Comparison of ENCODE assay signal across 12 mouse cellular contexts in genomic region chr2:61577696-61578062, GRCm38 (mm10). TPM values are rescaled to one million over a fixed set of nuclear protein-coding genes. Genes with fewer than 3 reads are reported as not detected.
A peak's percentile ranks its signal among the peaks of the same experiment; 100 is the strongest.
DNase-seq lines count a peak whose midpoint lies in the region; ATAC-seq and TF ChIP-seq lines count a peak whose summit lies in the region.
"Had no signal": no experiment of that assay in that cellular context is flagged by ENCODE, and none has a peak within 500 bp of the region (broad histone marks: within the 10 kb centered on the region; RNA-seq: fewer than 3 reads in every experiment).

No protein-coding gene starts in this region.

- H3K27me3 ChIP-seq in kidney, postnatal 0 days (ENCODE audit: insufficient read depth, low read length) = no peaks in the 10 kb centered on the region
- H3K27me3 ChIP-seq in lung, embryonic 14.5 days (ENCODE audit: insufficient read depth, low read length) = no peaks in the 10 kb centered on the region
- no peaks in the 10 kb centered on the region for H3K27me3 ChIP-seq in midbrain, postnatal 0 days (ENCODE audit: insufficient read depth, low read length)
- H3K27me3 ChIP-seq: liver, embryonic 15.5 days; stomach, embryonic 15.5 days had no signal

- 50% methylated on average over 7 of the region's 7 CpGs for WGBS in kidney, postnatal 0 days
- 64% methylated on average over 7 of the region's 7 CpGs for WGBS in lung, embryonic 14.5 days
- 65% methylated on average over 7 of the region's 7 CpGs for WGBS in midbrain, postnatal 0 days

- no peaks in the 10 kb centered on the region for H3K36me3 ChIP-seq in kidney, postnatal 0 days (ENCODE audit: insufficient read depth, low read length)
- no peaks in the 10 kb centered on the region for H3K36me3 ChIP-seq in lung, embryonic 14.5 days (ENCODE audit: insufficient read depth)
- no peaks in the 10 kb centered on the region for H3K36me3 ChIP-seq in midbrain, postnatal 0 days (ENCODE audit: insufficient read depth, low read length)
- H3K36me3 ChIP-seq: liver, embryonic 15.5 days; stomach, embryonic 15.5 days had no signal

- no peak overlapping the region for H3K9ac ChIP-seq in kidney, postnatal 0 days (ENCODE audit: low read depth, low read length)
- no peak overlapping the region for H3K9ac ChIP-seq in lung, embryonic 14.5 days
- no peak overlapping the region for H3K9ac ChIP-seq in midbrain, postnatal 0 days (replicated peaks; ENCODE audit: low read length, poor library complexity, severe bottlenecking)
- H3K9ac ChIP-seq: liver, embryonic 15.5 days; stomach, embryonic 15.5 days had no signal

- H3K4me3 ChIP-seq in kidney, postnatal 0 days (replicated peaks; ENCODE audit: low read depth, low read length) = no peak overlapping the region
- H3K4me3 ChIP-seq in lung, embryonic 14.5 days (ENCODE audit: low read depth, low read length) = no peak overlapping the region
- H3K4me3 ChIP-seq in midbrain, postnatal 0 days (ENCODE audit: low read depth, low read length) = no peak overlapping the region
- H3K4me3 ChIP-seq: liver, embryonic 15.5 days; stomach, embryonic 15.5 days had no signal

- peak; percentile 25 for DNase-seq in adrenal gland, postnatal 10 days
- DNase-seq in adrenal gland, postnatal 4 days (ENCODE audit: low spot score in 2 of 2) = no peak
- DNase-seq in kidney, postnatal 0 days (ENCODE audit: low spot score) = no peak
- no peak for DNase-seq in kidney, adult 9 months
- DNase-seq in A20 (ENCODE audit: low read depth, low spot score) = peak; percentile 77
- peak; percentile 13 for DNase-seq in lung, embryonic 14.5 days
- no peak for DNase-seq in midbrain, postnatal 0 days (ENCODE audit: low spot score)
- no peak for DNase-seq in frontal cortex, adult 2 months (ENCODE audit: extremely low spot score in 1 of 2, low spot score in 1 of 2)
- DNase-seq: cerebellum, adult 18-20 months had no signal

- no peak overlapping the region for H3K27ac ChIP-seq in kidney, postnatal 0 days
- H3K27ac ChIP-seq in lung, embryonic 14.5 days (ENCODE audit: low read depth) = no peak overlapping the region
- H3K27ac ChIP-seq in midbrain, postnatal 0 days (ENCODE audit: low read depth, low read length) = no peak overlapping the region
- H3K27ac ChIP-seq: liver, embryonic 15.5 days; stomach, embryonic 15.5 days had no signal

- no peaks in the 10 kb centered on the region for H3K9me3 ChIP-seq in kidney, postnatal 0 days (replicated peaks; ENCODE audit: low read length)
- H3K9me3 ChIP-seq in lung, embryonic 14.5 days (ENCODE audit: low read depth, low read length) = no peaks in the 10 kb centered on the region
- no peaks in the 10 kb centered on the region for H3K9me3 ChIP-seq in midbrain, postnatal 0 days (ENCODE audit: low read length)
- H3K9me3 ChIP-seq: liver, embryonic 15.5 days; stomach, embryonic 15.5 days had no signal

- H3K4me1 ChIP-seq in kidney, postnatal 0 days (replicated peaks; ENCODE audit: insufficient read depth, low read length) = no peaks in the 10 kb centered on the region
- H3K4me1 ChIP-seq in lung, embryonic 14.5 days (ENCODE audit: insufficient read depth) = 0 out of 2 replicates have a peak, but pooled peaks cover 3% of the 10 kb centered on the region
- H3K4me1 ChIP-seq in midbrain, postnatal 0 days (ENCODE audit: insufficient read depth, low read length) = no peaks in the 10 kb centered on the region
- H3K4me1 ChIP-seq: liver, embryonic 15.5 days; stomach, embryonic 15.5 days had no signal

- TF ChIP-seq CTCF in kidney, postnatal 0 days (IDR thresholded peaks at IDR 0.05; ENCODE audit: low read depth) = no peak
- TF ChIP-seq CTCF in lung, embryonic 14.5 days (IDR thresholded peaks at IDR 0.05; ENCODE audit: low read depth) = 0 out of 2 replicates have a peak, but pooled peaks have one; percentile 10
- no peak for TF ChIP-seq CTCF in midbrain, postnatal 0 days (IDR thresholded peaks at IDR 0.05)

- no peak for ATAC-seq in kidney, postnatal 0 days (replicated peaks; ENCODE audit: low FRiP score, low read depth)
- ATAC-seq in lung, embryonic 14.5 days (ENCODE audit: insufficient read depth) = no peak
- ATAC-seq in midbrain, postnatal 0 days (ENCODE audit: low FRiP score) = no peak
- ATAC-seq: forebrain, embryonic 14.5 days had no signal

- peak overlapping the region; percentile 5; the same call in 1 of the 2 replicates for H3K4me2 ChIP-seq in kidney, postnatal 0 days (ENCODE audit: low read length)
- H3K4me2 ChIP-seq in lung, embryonic 14.5 days = no peak overlapping the region
- no peak overlapping the region for H3K4me2 ChIP-seq in midbrain, postnatal 0 days (ENCODE audit: low read depth, low read length, poor library complexity, severe bottlenecking)
- H3K4me2 ChIP-seq: liver, embryonic 15.5 days; stomach, embryonic 15.5 days had no signal

RNA-seq across cellular contexts. Expression of gene Tank, which starts 0.7 kb away (rescaled TPM):
- 10 to 100 TPM; 36.8 to 37.2 TPM for total RNA-seq in adrenal gland, postnatal 10 days (2021)
- total RNA-seq in adrenal gland, postnatal 4 days (2021) = 10 to 100 TPM; 35.3 to 35.5 TPM
- polyA plus RNA-seq in kidney, postnatal 0 days (2015; fragmentation: Nextera tagmentation; extraction: Ambion mirVana) = 21.9 and 24.7 TPM in 2 replicates
- 32.5 TPM in 2 replicates for polyA plus RNA-seq in lung, embryonic 14.5 days (2014; fragmentation: Nextera tagmentation; extraction: Ambion mirVana)
- 25.8 and 37.5 TPM in 2 replicates for total RNA-seq in midbrain, postnatal 0 days (2014; rRNA removed)
- polyA plus RNA-seq in midbrain, postnatal 0 days (2015; fragmentation: Nextera tagmentation; extraction: Ambion mirVana) = 25.4 and 27.1 TPM in 2 replicates
- polyA plus RNA-seq in frontal cortex, adult 2 months (2012; rRNA removed) = 37.3 and 46.1 TPM in 2 replicates

Comparison
In these comparisons a context has a peak if more than half of its experiments do, and no peak if none do; other contexts are left out.
1. DNase-seq: peak in adrenal gland, postnatal 10 days (single experiment), A20 (single experiment) and lung, embryonic 14.5 days (single experiment); none in adrenal gland, postnatal 4 days (0 of 2), kidney, postnatal 0 days (single experiment), kidney, adult 9 months (single experiment), midbrain, postnatal 0 days (single experiment) and frontal cortex, adult 2 months (0 of 2).